Mouse (Mus musculus): ENCODE results near the gene Add3.

GRCm38 (mm10) chr19:53228064-53228794, 88.0 kb downstream of the Add3 start:
- no peak for TF ChIP-seq ZKSCAN1 (IDR thresholded peaks at IDR 0.05; ENCODE audit: low read depth, low read length)
- TF ChIP-seq POLR2A (IDR thresholded peaks at IDR 0.05; ENCODE audit: control insufficient read depth in 1 of 2, insufficient read depth in 1 of 2, low read depth in 1 of 2, low read length in 2 of 2, poor library complexity in 1 of 2): no peak
- no peak for TF ChIP-seq MEF2A (IDR thresholded peaks at IDR 0.05; ENCODE audit: extremely low read depth, insufficient replicate concordance, low read depth, low read length, poor library complexity, severe bottlenecking)
